Mouse (Mus musculus) retina, postnatal 1 day (tissue): ENCODE results near the gene Cd38.

Experiments used
- DNase-seq: peaks from one replicate; pipeline ENCODE4 v3.0.0-alpha.2; 2012

Gene Cd38

GRCm38 (mm10) chr5:43948111-43948743, 79.9 kb downstream of the Cd38 start:
- peak; percentile 45 for DNase-seq

GRCm38 (mm10) chr5:43948748-43949275, 80.5 kb downstream of the Cd38 start:
- peak; percentile 50 for DNase-seq

GRCm38 (mm10) chr5:43953241-43953640, 84.9 kb downstream of the Cd38 start:
- DNase-seq, result no peak

- no peak for DNase-seq
Observed at GRCm38 (mm10) chr5:43959884-43960440, 91.6 kb downstream of the Cd38 start.

GRCm38 (mm10) chr5:43961056-43961455, 92.7 kb downstream of the Cd38 start:
- DNase-seq, result no peak
